In genomic region chr4:134754371-134754770, GRCm38 (mm10) we compare ENCODE assay signal across 12 mouse cellular contexts. TPM values are rescaled to one million over a fixed set of nuclear protein-coding genes. Genes with fewer than 3 reads are reported as not detected.
DNase-seq lines count a peak whose midpoint lies in the region; ATAC-seq lines count a peak whose summit lies in the region.
"Had no signal": no experiment of that assay in that cellular context is flagged by ENCODE, and none has a peak within 500 bp of the region (broad histone marks: within the 10 kb centered on the region; RNA-seq: fewer than 3 reads in every experiment).

No protein-coding gene starts in this region.

- H3K27ac ChIP-seq in kidney, embryonic 16.5 days (ENCODE audit: low read length), result peak overlapping the region; percentile 59; the same call in 1 of the 2 replicates
- no peak overlapping the region for H3K27ac ChIP-seq in embryonic facial prominence, embryonic 11.5 days (replicated peaks; ENCODE audit: low read depth, low read length)

- no peak overlapping the region for H3K9ac ChIP-seq in kidney, embryonic 16.5 days (replicated peaks; ENCODE audit: low read length)
- H3K9ac ChIP-seq in embryonic facial prominence, embryonic 11.5 days (replicated peaks; ENCODE audit: low read length), result 0 out of 2 replicates have a peak overlapping the region, but pooled peaks have one; percentile 13
- H3K9ac ChIP-seq: forebrain, postnatal 0 days had no signal

- no peak for DNase-seq in kidney, postnatal 14 days
- DNase-seq in B cell, adult 2 months, result peak; percentile 51 to 52
- no peak for DNase-seq in embryonic facial prominence, embryonic 11.5 days (ENCODE audit: low spot score)
- DNase-seq in natural killer cell, adult 2 months (ENCODE audit: low spot score in 2 of 2), result peak; percentile 56 to 71
- no peak for DNase-seq in left cerebral cortex, adult 9 months (ENCODE audit: low spot score in 2 of 2)
- DNase-seq in cerebellum, postnatal 36 days, result no peak
- DNase-seq in layer of hippocampus, postnatal 14 days (ENCODE audit: low spot score in 2 of 2), result no peak
- DNase-seq: adrenal gland, postnatal 10 days; forebrain, postnatal 0 days; heart, postnatal 14 days; layer of hippocampus, adult 9-11 months had no signal

- H3K4me2 ChIP-seq in kidney, embryonic 16.5 days (replicated peaks; ENCODE audit: low read depth, low read length), result no peak overlapping the region
- no peak overlapping the region for H3K4me2 ChIP-seq in embryonic facial prominence, embryonic 11.5 days (ENCODE audit: low read depth, low read length)

- WGBS in kidney, embryonic 16.5 days, result 25% methylated on average over 10 of the region's 10 CpGs
- WGBS in embryonic facial prominence, embryonic 11.5 days, result 46% methylated on average over 10 of the region's 10 CpGs

- no peak overlapping the region for H3K4me3 ChIP-seq in kidney, embryonic 16.5 days (ENCODE audit: low read length)
- H3K4me3 ChIP-seq in embryonic facial prominence, embryonic 11.5 days (ENCODE audit: low read depth, low read length), result no peak overlapping the region

- no peak for ATAC-seq in kidney, embryonic 16.5 days (ENCODE audit: low FRiP score, low TSS enrichment)
- ATAC-seq in embryonic facial prominence, embryonic 11.5 days (replicated peaks; ENCODE audit: insufficient number of reproducible peaks, low FRiP score, low TSS enrichment, low read depth), result no peak
- ATAC-seq: forebrain, postnatal 0 days had no signal

- no peaks in the 10 kb centered on the region for H3K36me3 ChIP-seq in kidney, embryonic 16.5 days (ENCODE audit: insufficient read depth, low read length)
- no peaks in the 10 kb centered on the region for H3K36me3 ChIP-seq in embryonic facial prominence, embryonic 11.5 days (replicated peaks; ENCODE audit: control insufficient read depth, insufficient read depth, low read depth, low read length)

- H3K9me3 ChIP-seq in kidney, embryonic 16.5 days (ENCODE audit: low read length), result no peaks in the 10 kb centered on the region
- H3K9me3 ChIP-seq in embryonic facial prominence, embryonic 11.5 days (replicated peaks; ENCODE audit: control insufficient read depth, low read length), result no peaks in the 10 kb centered on the region

- H3K27me3 ChIP-seq in kidney, embryonic 16.5 days (ENCODE audit: insufficient read depth, low read length), result no peaks in the 10 kb centered on the region
- H3K27me3 ChIP-seq in embryonic facial prominence, embryonic 11.5 days (ENCODE audit: control insufficient read depth, insufficient read depth, low read length), result no peaks in the 10 kb centered on the region

- H3K4me1 ChIP-seq in kidney, embryonic 16.5 days (ENCODE audit: insufficient read depth, low read length), result peaks cover 75% of the 10 kb centered on the region
- peaks cover 6% of the 10 kb centered on the region; the same call in 1 of the 2 replicates for H3K4me1 ChIP-seq in embryonic facial prominence, embryonic 11.5 days (ENCODE audit: control insufficient read depth, insufficient read depth, low read length)

RNA-seq across cellular contexts. Expression of gene Ldlrap1, which starts 13.5 kb away (rescaled TPM):
- 21.7 and 23.1 TPM in 2 replicates for polyA plus RNA-seq in kidney, embryonic 16.5 days (2015; fragmentation: Nextera tagmentation; extraction: Ambion mirVana)
- polyA plus RNA-seq in embryonic facial prominence, embryonic 11.5 days (2014; fragmentation: Nextera tagmentation; extraction: Ambion mirVana), result 9.6 and 11.4 TPM in 2 replicates
- 1 to 10 TPM; 4.6 to 4.8 TPM for total RNA-seq in layer of hippocampus, postnatal 14 days (2021)

RNA-seq across cellular contexts. Expression of gene Man1c1, which starts 50.3 kb away (rescaled TPM):
- polyA plus RNA-seq in kidney, embryonic 16.5 days (2015; fragmentation: Nextera tagmentation; extraction: Ambion mirVana), result 3.5 and 3.7 TPM in 2 replicates
- polyA plus RNA-seq in embryonic facial prominence, embryonic 11.5 days (2014; fragmentation: Nextera tagmentation; extraction: Ambion mirVana), result 1.9 and 3.3 TPM in 2 replicates
- total RNA-seq in layer of hippocampus, postnatal 14 days (2021), result 10 to 100 TPM; 18.9 to 19.8 TPM

Comparison
In these comparisons a context has a peak if more than half of its experiments do, and no peak if none do; other contexts are left out.
1. DNase-seq: peak in B cell, adult 2 months (2 of 2) and natural killer cell, adult 2 months (2 of 2); none in kidney, postnatal 14 days (single experiment), embryonic facial prominence, embryonic 11.5 days (single experiment), left cerebral cortex, adult 9 months (0 of 2), cerebellum, postnatal 36 days (0 of 2) and layer of hippocampus, postnatal 14 days (0 of 2).